Mouse (Mus musculus) bone marrow, adult 2 months (tissue): ENCODE results near the gene Rps6ka4.
A peak's percentile ranks its signal among the peaks of the same experiment; 100 is the strongest.

Experiments used
- CTCF ChIP-seq: fragments of 200-500 bp; IDR thresholded peaks from 2 replicates; pipeline ENCODE4 v1.5.1; 2011; ENCODE audit warnings: low read length, control low read depth; ENCODE audit not compliant: control insufficient read depth, insufficient read depth
- POLR2A ChIP-seq: fragments of 200-500 bp; IDR thresholded peaks from 2 replicates; pipeline ENCODE4 v1.6.1; 2011; ENCODE audit warnings: low read depth, mild to moderate bottlenecking, control low read depth, low read length, borderline replicate concordance; ENCODE audit not compliant: control insufficient read depth

DNA sequence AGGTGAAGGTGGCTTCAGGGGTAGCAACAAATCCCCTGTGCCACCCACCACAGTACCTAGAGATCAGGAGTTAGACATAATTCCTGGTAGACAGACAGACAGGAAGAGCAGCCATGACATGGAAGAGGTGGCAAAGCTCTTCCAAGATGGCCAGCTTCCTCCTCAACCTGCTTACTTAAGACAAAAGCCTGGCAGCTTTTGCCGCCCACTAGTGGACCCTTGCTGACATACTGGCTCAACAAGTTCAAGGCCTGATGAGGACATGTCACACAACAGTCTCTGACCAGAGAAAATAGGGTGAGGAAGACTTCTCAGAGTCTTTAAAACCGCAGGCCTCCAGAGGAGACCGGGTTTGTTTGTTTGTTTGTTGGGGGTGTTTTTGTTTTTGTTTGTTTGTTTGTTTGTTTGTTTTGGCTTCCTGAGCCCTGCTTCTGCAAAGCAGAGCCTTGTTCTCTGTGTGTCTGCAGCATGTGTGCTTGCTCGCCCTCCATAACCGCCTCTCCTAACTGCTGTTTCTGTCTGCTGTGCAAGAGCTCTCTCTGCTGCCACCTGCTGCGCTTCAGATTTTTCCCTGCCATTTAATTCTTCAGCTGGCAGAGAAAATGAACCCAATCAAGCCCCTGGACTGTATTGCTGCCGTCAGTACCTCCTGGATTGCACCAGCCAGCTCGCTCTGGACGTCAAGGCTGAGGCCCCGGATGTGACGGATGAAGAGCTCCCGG, 16.0 kb upstream of the Rps6ka4 start:
- TF ChIP-seq CTCF (peak; percentile 57), POLR2A (no peak)
